In genomic region chr12:100421538-100421937, GRCm38 (mm10) we compare ENCODE assay signal across 10 mouse cellular contexts.
DNase-seq lines count a peak whose midpoint lies in the region; ATAC-seq and TF ChIP-seq lines count a peak whose summit lies in the region.
"Had no signal": no experiment of that assay in that cellular context is flagged by ENCODE, and none has a peak within 500 bp of the region (broad histone marks: within the 10 kb centered on the region; RNA-seq: fewer than 3 reads in every experiment).

No protein-coding gene starts in this region.

- no peaks in the 10 kb centered on the region for H3K27me3 ChIP-seq in kidney, embryonic 14.5 days (ENCODE audit: control insufficient read depth, insufficient read depth, low read length)
- no peaks in the 10 kb centered on the region for H3K27me3 ChIP-seq in cerebellum, adult 2 months (ENCODE audit: control insufficient read depth, insufficient read depth, low read length)
- H3K27me3 ChIP-seq: embryonic facial prominence, embryonic 12.5 days; limb, embryonic 15.5 days had no signal

- no peak for TF ChIP-seq POLR2A in cerebellum, adult 2 months (IDR thresholded peaks at IDR 0.05; ENCODE audit: borderline replicate concordance, insufficient read depth, low read length)

- DNase-seq in kidney, adult 8-10 months = no peak
- DNase-seq in ES-CJ7 (ENCODE audit: low read depth, low spot score) = peak; percentile 50
- DNase-seq in cerebellum, adult 2 months = peak; percentile 67 to 85
- DNase-seq in gastrocnemius, adult 2 months = peak; percentile 71
- peak; percentile 58 to 75 for DNase-seq in left cerebral cortex, postnatal 10 days (ENCODE audit: extremely low spot score in 1 of 2, low spot score in 2 of 2)

- no peak overlapping the region for H3K4me3 ChIP-seq in kidney, embryonic 14.5 days (ENCODE audit: low read length)
- no peak overlapping the region for H3K4me3 ChIP-seq in cerebellum, adult 2 months (replicated peaks; ENCODE audit: insufficient read depth, low read depth, low read length)
- H3K4me3 ChIP-seq in gastrocnemius, adult 2 months = peak overlapping the region; percentile 14
- H3K4me3 ChIP-seq: embryonic facial prominence, embryonic 12.5 days; limb, embryonic 15.5 days had no signal

- ATAC-seq in kidney, embryonic 14.5 days (ENCODE audit: low FRiP score, low TSS enrichment) = peak; percentile 58
- ATAC-seq in monocyte, adult 5-6 weeks (replicated peaks; ENCODE audit: insufficient number of reproducible peaks, low FRiP score, low TSS enrichment, poor library complexity, severe bottlenecking) = peak; percentile 20
- ATAC-seq in activated CD4-positive, CD25-positive, alpha-beta regulatory T cell, adult 4 months = no peak

- intact Hi-C loops in gastrocnemius, adult 2 months (cut with DNase I) = loop anchor here (2.0 to 5.0 kb wide), 2 partner anchors 61 to 221 kb away; no protein-coding TSS in a partner anchor
- intact Hi-C loops in left cerebral cortex, postnatal 10 days (cut with DNase I) = loop anchor here (5.0 kb wide), 1 partner anchor 219 kb away; no protein-coding TSS in a partner anchor

- WGBS in kidney, embryonic 14.5 days = 50% methylated on average over 6 of the region's 6 CpGs
- WGBS in cerebellum, adult 2 months = 29% methylated on average over 6 of the region's 6 CpGs

- peak; percentile 69 for TF ChIP-seq CTCF in cerebellum, adult 2 months (IDR thresholded peaks at IDR 0.05; ENCODE audit: borderline replicate concordance, insufficient read depth, low read depth, low read length)
- TF ChIP-seq CTCF in gastrocnemius, adult 2 months (IDR thresholded peaks at IDR 0.05) = peak; percentile 71

- no peaks in the 10 kb centered on the region for H3K9me3 ChIP-seq in kidney, embryonic 14.5 days (ENCODE audit: control insufficient read depth, low read length)
- H3K9me3 ChIP-seq: embryonic facial prominence, embryonic 12.5 days; limb, embryonic 15.5 days had no signal

- no peak overlapping the region for H3K27ac ChIP-seq in kidney, embryonic 14.5 days (ENCODE audit: low read depth, low read length)
- H3K27ac ChIP-seq in cerebellum, adult 2 months (ENCODE audit: insufficient read depth, low read length) = no peak overlapping the region
- H3K27ac ChIP-seq in gastrocnemius, adult 2 months = peak overlapping the region; percentile 92
- H3K27ac ChIP-seq: embryonic facial prominence, embryonic 12.5 days; limb, embryonic 15.5 days had no signal

- H3K9ac ChIP-seq in kidney, embryonic 14.5 days (ENCODE audit: low read depth, low read length) = no peak overlapping the region
- H3K9ac ChIP-seq: embryonic facial prominence, embryonic 12.5 days; limb, embryonic 15.5 days had no signal

- no peaks in the 10 kb centered on the region for H3K36me3 ChIP-seq in kidney, embryonic 14.5 days (ENCODE audit: control insufficient read depth, insufficient read depth, low read length)
- H3K36me3 ChIP-seq: embryonic facial prominence, embryonic 12.5 days; limb, embryonic 15.5 days had no signal

- H3K4me1 ChIP-seq in kidney, embryonic 14.5 days (ENCODE audit: control insufficient read depth, insufficient read depth, low read length) = peaks cover 3% of the 10 kb centered on the region; the same call in 1 of the 2 replicates
- peaks cover 27% of the 10 kb centered on the region for H3K4me1 ChIP-seq in cerebellum, adult 2 months (ENCODE audit: control insufficient read depth, insufficient read depth, low read length)

- H3K4me2 ChIP-seq in kidney, embryonic 14.5 days (replicated peaks; ENCODE audit: low read depth, low read length) = no peak overlapping the region
- H3K4me2 ChIP-seq: embryonic facial prominence, embryonic 12.5 days; limb, embryonic 15.5 days had no signal

Comparison
In these comparisons a context has a peak if more than half of its experiments do, and no peak if none do; other contexts are left out.
1. DNase-seq: peak in ES-CJ7 (single experiment), cerebellum, adult 2 months (2 of 2), gastrocnemius, adult 2 months (single experiment) and left cerebral cortex, postnatal 10 days (2 of 2); none in kidney, adult 8-10 months (0 of 2).